Mouse (Mus musculus) forebrain, embryonic 15.5 days (tissue): ENCODE data around the gene Olfr1450. TPM values are rescaled to one million over a fixed set of nuclear protein-coding genes. Genes with fewer than 3 reads are reported as not detected.
"Not testable (repeated sequence)": the region's sequence is repeated elsewhere in the genome, so short reads cannot be mapped to it uniquely, and the experiment has no call there.

Source experiments
- ATAC-seq: fragments of 200-750 bp; cut with Nextera tagmentation; replicated peaks from 2 replicates; pipeline ENCODE4 v1.8.0; 2017; ENCODE audit warnings: mild to moderate bottlenecking, moderate TSS enrichment, moderate library complexity
- H3K27ac ChIP-seq: fragments of 300-500 bp; sonication (generic); replicated peaks from 2 replicates; pipeline ENCODE4 v1.5.1; 2015; ENCODE audit warnings: mild to moderate bottlenecking, inconsistent platforms
- H3K27me3 ChIP-seq: fragments of 300-500 bp; sonication (generic); 2 replicates; pipeline ENCODE4 v1.6.1; 2015; ENCODE audit warnings: inconsistent platforms
- H3K36me3 ChIP-seq: fragments of 300-500 bp; sonication (generic); 2 replicates; pipeline ENCODE4 v1.6.1; 2015; ENCODE audit warnings: mild to moderate bottlenecking, inconsistent platforms
- H3K4me1 ChIP-seq: fragments of 300-500 bp; sonication (generic); 2 replicates; pipeline ENCODE4 v1.6.1; 2015; ENCODE audit warnings: inconsistent platforms
- H3K4me2 ChIP-seq: fragments of 300-500 bp; sonication (generic); replicated peaks from 2 replicates; pipeline ENCODE4 v1.6.1; 2015; ENCODE audit warnings: mild to moderate bottlenecking, inconsistent platforms
- H3K4me3 ChIP-seq: fragments of 300-500 bp; sonication (generic); 2 replicates; pipeline ENCODE4 v1.5.1; 2015; ENCODE audit warnings: mild to moderate bottlenecking, inconsistent platforms
- H3K9ac ChIP-seq: fragments of 300-500 bp; sonication (generic); replicated peaks from 2 replicates; pipeline ENCODE4 v1.6.1; 2015; ENCODE audit warnings: mild to moderate bottlenecking, inconsistent platforms
- H3K9me3 ChIP-seq: fragments of 300-500 bp; sonication (generic); 2 replicates; pipeline ENCODE4 v1.6.1; 2016; ENCODE audit warnings: inconsistent platforms
- WGBS: fragments of 180-500 bp; shearing (Covaris S2); methylation state at CpG from one replicate; pipeline ENCODE4 v1.1.7; 2015; ENCODE audit warnings: mixed read lengths; 5-methylcytosine and 5-hydroxymethylcytosine counted together
- polyA plus RNA-seq: library from polyadenylated mRNA; unstranded; fragments of >200 nt; fragmentation: Nextera tagmentation; extraction: Ambion mirVana; gene quantifications from 2 replicates; pipeline ENCODE4 v1.2.1, GENCODE M21; 2015

Olfr1450 gene
- polyA plus RNA-seq: not detected in 2 replicates

GRCm38 (mm10) chr19:12949958-12950357 is at the start of gene Olfr1450:
Olfr1450 (plus strand) TSS chr19:12950258.
- Histone ChIP-seq H3K36me3 (no peaks in the 10 kb centered on the region), H3K27ac (no peak within 1 kb of the TSS), H3K9ac (no peak within 1 kb of the TSS), H3K27me3 (no peaks in the 10 kb centered on the region), H3K4me2 (no peak within 1 kb of the TSS), H3K4me3 (no peak within 1 kb of the TSS), H3K9me3 (0 out of 2 replicates have a peak, but pooled peaks cover 5% of the 10 kb centered on the region), H3K4me1 (no peaks in the 10 kb centered on the region)
- WGBS: 92% methylated on average over 1 of the region's 1 CpGs
- ATAC-seq: no peak

DNA sequence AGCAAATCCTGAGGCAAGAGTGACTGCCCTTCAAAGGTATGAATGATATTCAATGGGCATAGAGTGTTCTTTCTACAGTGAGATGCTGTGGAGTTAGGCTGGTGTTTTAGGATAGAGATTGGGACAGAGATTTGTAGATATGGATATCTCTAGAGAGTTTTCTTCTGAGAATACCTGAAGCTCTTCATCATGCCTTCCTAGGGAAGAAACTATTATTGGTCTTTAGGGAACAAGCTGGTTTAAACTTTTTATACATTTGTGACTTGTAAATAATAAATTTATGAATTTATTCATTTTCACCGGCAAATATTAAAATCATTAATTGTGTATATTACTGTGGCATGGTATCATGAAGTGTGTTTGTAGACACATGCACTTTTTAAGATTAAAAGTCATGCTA is 46.4 kb upstream of the Olfr1450 start, which contains the start of gene Olfr1447:
TSS of gene Olfr1447 (minus strand) at position 101 of the 400 bp plus-strand sequence.
- Histone ChIP-seq H3K9ac (no peak within 1 kb of the TSS), H3K9me3 (no peaks in the 10 kb centered on the region), H3K27ac (no peak within 1 kb of the TSS), H3K4me2 (no peak within 1 kb of the TSS), H3K36me3 (no peaks in the 10 kb centered on the region), H3K27me3 (no peaks in the 10 kb centered on the region), H3K4me1 (no peaks in the 10 kb centered on the region), H3K4me3 (no peak within 1 kb of the TSS)
- 95% methylated on average over 1 of the region's 1 CpGs for WGBS
- ATAC-seq: no peak

DNA sequence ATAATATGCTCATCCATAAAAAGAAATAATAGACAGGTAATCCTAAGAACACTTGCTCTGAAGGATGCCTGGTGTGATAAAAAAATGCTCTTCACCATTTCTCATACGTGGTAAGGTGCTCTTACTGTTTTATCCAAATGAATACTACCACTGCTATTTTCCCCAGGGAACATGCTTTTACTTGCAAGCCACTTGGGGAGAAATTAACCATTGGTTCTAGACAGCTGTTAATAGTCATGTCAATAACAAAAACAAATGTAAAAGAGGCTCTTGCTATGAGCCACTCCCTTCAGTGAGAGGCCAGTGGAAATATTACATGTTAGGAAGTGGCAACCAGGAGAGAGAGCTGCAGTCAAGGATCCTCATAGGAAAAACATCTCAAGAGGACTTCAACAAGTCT is 25.7 kb upstream of the Olfr1450 start, which contains the start of gene Olfr1448:
TSS of gene Olfr1448 (minus strand) at position 101 of the 400 bp plus-strand sequence.
- H3K36me3 ChIP-seq: no peaks in the 10 kb centered on the region
- WGBS: 70% methylated on average over 1 of the region's 1 CpGs

GRCm38 (mm10) chr19:12930540-12930939 is 19.5 kb upstream of the Olfr1450 start, which contains the start of gene Olfr1449:
Olfr1449 (plus strand) TSS chr19:12930840.
- Histone ChIP-seq H3K27ac (no peak within 1 kb of the TSS), H3K4me1 (no peaks in the 10 kb centered on the region), H3K4me3 (no peak within 1 kb of the TSS), H3K27me3 (no peaks in the 10 kb centered on the region), H3K9me3 (no peaks in the 10 kb centered on the region), H3K4me2 (no peak within 1 kb of the TSS), H3K9ac (no peak within 1 kb of the TSS), H3K36me3 (no peaks in the 10 kb centered on the region)
- ATAC-seq: no peak

More for the DNA sequence above, 25.7 kb upstream of the Olfr1450 start, which contains the start of gene Olfr1448:
- no peaks in the 10 kb centered on the region for H3K27me3 ChIP-seq
- no peak for ATAC-seq
- no peak within 1 kb of the TSS for H3K9ac ChIP-seq
- H3K4me3 ChIP-seq: no peak within 1 kb of the TSS
- no peak within 1 kb of the TSS for H3K4me2 ChIP-seq
- H3K4me1 ChIP-seq: no peaks in the 10 kb centered on the region
- no peak within 1 kb of the TSS for H3K27ac ChIP-seq
- H3K9me3 ChIP-seq: no peaks in the 10 kb centered on the region

- not testable (repeated sequence) for H3K4me2 ChIP-seq, H3K9ac ChIP-seq, H3K4me3 ChIP-seq, H3K27ac ChIP-seq, ATAC-seq, H3K36me3 ChIP-seq, H3K27me3 ChIP-seq, H3K4me1 ChIP-seq
- 86% methylated on average over 5 of the region's 5 CpGs for WGBS
- peaks cover 25% of the 10 kb centered on the region; the same call in 1 of the 2 replicates for H3K9me3 ChIP-seq
Measured at GRCm38 (mm10) chr19:12970082-12970481, 20.0 kb downstream of the Olfr1450 start.

- H3K4me1 ChIP-seq, ATAC-seq, H3K9ac ChIP-seq, H3K27me3 ChIP-seq, H3K27ac ChIP-seq, H3K9me3 ChIP-seq, H3K4me3 ChIP-seq, H3K36me3 ChIP-seq, H3K4me2 ChIP-seq: not testable (repeated sequence)
- 92% methylated on average over 4 of the region's 4 CpGs for WGBS
Measured at GRCm38 (mm10) chr19:12992316-12992715, 42.3 kb downstream of the Olfr1450 start.

DNA sequence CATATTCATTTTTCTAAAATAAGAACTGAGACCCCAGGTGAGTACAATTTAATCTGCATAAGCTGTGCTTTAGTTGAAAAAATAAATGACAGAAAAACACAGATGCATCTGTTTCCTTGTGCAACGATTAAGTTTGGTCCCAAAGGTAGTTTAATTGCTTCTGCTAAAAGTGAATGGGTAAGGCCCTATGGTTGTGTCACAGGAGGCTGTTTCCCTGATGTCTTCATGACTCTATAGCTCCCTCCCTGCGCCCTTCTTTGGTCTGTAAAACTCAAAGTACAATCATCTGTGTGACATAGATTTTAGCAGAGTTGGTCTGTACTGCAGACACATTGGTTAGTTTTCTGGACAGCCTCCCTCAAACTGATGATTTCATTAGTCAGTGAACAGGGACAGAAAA is 44.7 kb downstream of the Olfr1450 start, which contains the start of gene Olfr1451:
TSS of gene Olfr1451 (plus strand) at position 301 of the 400 bp plus-strand sequence.
- Histone ChIP-seq H3K4me3 (no peak within 1 kb of the TSS), H3K27me3 (no peaks in the 10 kb centered on the region), H3K4me1 (no peaks in the 10 kb centered on the region), H3K9me3 (peaks cover 3% of the 10 kb centered on the region; the same call in 1 of the 2 replicates), H3K9ac (no peak within 1 kb of the TSS), H3K36me3 (no peaks in the 10 kb centered on the region), H3K4me2 (no peak within 1 kb of the TSS), H3K27ac (no peak within 1 kb of the TSS)
- WGBS: 73% methylated on average over 2 of the region's 2 CpGs
- no peak for ATAC-seq

Other genes starting within 250 kb of the Olfr1450 start
- 1.2 and 2.0 TPM in 2 replicates for gene Cntf, start 184.6 kb upstream of the Olfr1450 start, polyA plus RNA-seq
- 15.6 and 15.9 TPM in 2 replicates for gene Zfp91, start 154.1 kb upstream of the Olfr1450 start, polyA plus RNA-seq
- gene Lpxn, start 154.1 kb upstream of the Olfr1450 start, polyA plus RNA-seq: 0.68 and 0.98 TPM in 2 replicates
- not detected in 2 replicates for gene Gm5244, start 103.6 kb upstream of the Olfr1450 start, polyA plus RNA-seq
- not detected in 2 replicates for gene Olfr1444, start 93.0 kb upstream of the Olfr1450 start, polyA plus RNA-seq
- gene Olfr1445, start 66.4 kb upstream of the Olfr1450 start, polyA plus RNA-seq: not detected in 2 replicates
- not detected in 2 replicates for gene Olfr1446, start 56.7 kb upstream of the Olfr1450 start, polyA plus RNA-seq
- gene Olfr1447, start 46.5 kb upstream of the Olfr1450 start, polyA plus RNA-seq: not detected in 2 replicates
- gene Olfr1448, start 25.8 kb upstream of the Olfr1450 start, polyA plus RNA-seq: not detected in 2 replicates
- gene Olfr1449, start 19.4 kb upstream of the Olfr1450 start, polyA plus RNA-seq: not detected in 2 replicates
- not detected in 2 replicates for gene Olfr1451, start 44.8 kb downstream of the Olfr1450 start, polyA plus RNA-seq
- not detected in 2 replicates for gene Olfr1453, start 78.1 kb downstream of the Olfr1450 start, polyA plus RNA-seq
- not detected in 2 replicates for gene Olfr1454, start 110.4 kb downstream of the Olfr1450 start, polyA plus RNA-seq
- not detected in 2 replicates for gene Olfr1457, start 147.6 kb downstream of the Olfr1450 start, polyA plus RNA-seq
- gene Olfr1458, start 156.5 kb downstream of the Olfr1450 start, polyA plus RNA-seq: not detected in 2 replicates
- gene Olfr1459, start 199.3 kb downstream of the Olfr1450 start, polyA plus RNA-seq: not detected in 2 replicates
- gene Olfr1461, start 212.7 kb downstream of the Olfr1450 start, polyA plus RNA-seq: not detected in 2 replicates
- gene Olfr1462, start 235.5 kb downstream of the Olfr1450 start, polyA plus RNA-seq: not detected in 2 replicates